Mouse (Mus musculus) limb, embryonic 14.5 days (tissue): ENCODE results near the gene Kcnq5. TPM values are rescaled to one million over a fixed set of nuclear protein-coding genes. Genes with fewer than 3 reads are reported as not detected.
"Not testable (repeated sequence)": the region's sequence is repeated elsewhere in the genome, so short reads cannot be mapped to it uniquely, and the experiment has no call there.

Experiments
- ATAC-seq: fragments of 200-750 bp; cut with Nextera tagmentation; 2 replicates; pipeline ENCODE4 v1.8.0; 2017; ENCODE audit warnings: low read depth, moderate number of reproducible peaks, moderate TSS enrichment; ENCODE audit not compliant: low FRiP score
- DNase-seq: peaks from one replicate; pipeline ENCODE4 v3.0.0-alpha.2; 2015; ENCODE audit warnings: low spot score
- H3K27ac ChIP-seq: fragments of 300-500 bp; sonication (generic); replicated peaks from 2 replicates; pipeline ENCODE4 v1.5.1; 2014; ENCODE audit warnings: low read depth, mild to moderate bottlenecking, low read length, moderate library complexity, mixed read lengths
- H3K27me3 ChIP-seq: fragments of 300-500 bp; sonication (generic); 2 replicates; pipeline ENCODE4 v1.6.1; 2014; ENCODE audit warnings: low read length, mixed read lengths; ENCODE audit not compliant: control insufficient read depth, insufficient read depth
- H3K36me3 ChIP-seq: fragments of 300-500 bp; sonication (generic); 2 replicates; pipeline ENCODE4 v1.6.1; 2014; ENCODE audit warnings: mild to moderate bottlenecking, low read length, moderate library complexity, mixed read lengths; ENCODE audit not compliant: control insufficient read depth, insufficient read depth
- H3K4me1 ChIP-seq: fragments of 300-500 bp; sonication (generic); 2 replicates; pipeline ENCODE4 v1.6.1; 2014; ENCODE audit warnings: antibody characterized with exemption, low read length, mixed read lengths; ENCODE audit not compliant: control insufficient read depth, insufficient read depth
- H3K4me2 ChIP-seq: fragments of 300-500 bp; sonication (generic); replicated peaks from 2 replicates; pipeline ENCODE4 v1.6.1; 2014; ENCODE audit warnings: low read depth, mild to moderate bottlenecking, low read length, moderate library complexity; ENCODE audit not compliant: severe bottlenecking
- H3K4me3 ChIP-seq: fragments of 300-500 bp; sonication (generic); replicated peaks from 2 replicates; pipeline ENCODE4 v1.5.1; 2014; ENCODE audit warnings: low read length
- H3K9ac ChIP-seq: fragments of 300-500 bp; sonication (generic); 2 replicates; pipeline ENCODE4 v1.6.1; 2014; ENCODE audit warnings: mild to moderate bottlenecking, low read depth, low read length, moderate library complexity; ENCODE audit not compliant: severe bottlenecking
- H3K9me3 ChIP-seq: fragments of 300-500 bp; sonication (generic); 2 replicates; pipeline ENCODE4 v1.6.1; 2016; ENCODE audit warnings: low read length; ENCODE audit not compliant: control insufficient read depth
- POLR2A ChIP-seq: fragments of 200-500 bp; IDR thresholded peaks from 2 replicates; pipeline ENCODE4 v1.8.0; 2012; ENCODE audit warnings: inconsistent platforms, mild to moderate bottlenecking, moderate library complexity, borderline replicate concordance; ENCODE audit not compliant: insufficient read depth, insufficient read length; ENCODE audit errors: extremely low read depth
- WGBS: fragments of 180-500 bp; shearing (Covaris S2); extraction: QIAGEN DNeasy Blood & Tissue Kit; methylation state at CpG from one replicate; pipeline ENCODE4 v1.1.7; 2014; 5-methylcytosine and 5-hydroxymethylcytosine counted together
- polyA plus RNA-seq, 2 experiments: library from polyadenylated mRNA; depleted of rRNA in 1 of 2; stranded (reverse) in 1 of 2; unstranded in 1 of 2; fragments of >200 nt; fragmentation: Nextera tagmentation in 1 of 2; extraction: Ambion mirVana in 1 of 2; gene quantifications; 2 replicates each; pipeline versions ENCODE4 v1.2.1 to v1.2.3; 2012 to 2014

Kcnq5 gene
- polyA plus RNA-seq, 2 experiments = 2.3 to 2.5 TPM

DNA sequence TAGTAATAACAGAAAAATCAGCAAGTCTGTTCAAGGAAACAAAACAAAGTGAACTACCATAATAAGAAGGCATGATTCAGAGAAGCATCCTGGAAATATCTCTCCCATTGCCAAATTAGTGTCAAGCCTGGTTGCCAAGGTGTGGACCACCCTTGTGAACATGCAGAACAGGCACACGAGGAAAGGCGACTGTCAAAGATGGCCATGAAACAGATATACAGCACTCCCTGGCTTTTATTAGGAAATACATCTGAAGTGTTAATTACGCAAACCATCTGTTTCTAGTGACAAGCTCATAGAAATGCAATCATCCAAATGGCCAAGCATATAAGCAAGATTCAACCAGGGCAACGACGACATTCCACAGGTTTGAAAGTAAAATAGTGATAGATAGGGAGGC lies 187.8 kb downstream of the Kcnq5 start:
- 39% methylated on average over 5 of the region's 5 CpGs for WGBS
- H3K4me2 ChIP-seq = no peak overlapping the region
- H3K9ac ChIP-seq = no peak overlapping the region
- H3K36me3 ChIP-seq = no peaks in the 10 kb centered on the region
- no peaks in the 10 kb centered on the region for H3K4me1 ChIP-seq
- ATAC-seq = no peak
- TF ChIP-seq POLR2A = no peak
- no peak overlapping the region for H3K4me3 ChIP-seq
- H3K27me3 ChIP-seq = no peaks in the 10 kb centered on the region
- no peaks in the 10 kb centered on the region for H3K9me3 ChIP-seq
- H3K27ac ChIP-seq = no peak overlapping the region
- no peak for DNase-seq

DNA sequence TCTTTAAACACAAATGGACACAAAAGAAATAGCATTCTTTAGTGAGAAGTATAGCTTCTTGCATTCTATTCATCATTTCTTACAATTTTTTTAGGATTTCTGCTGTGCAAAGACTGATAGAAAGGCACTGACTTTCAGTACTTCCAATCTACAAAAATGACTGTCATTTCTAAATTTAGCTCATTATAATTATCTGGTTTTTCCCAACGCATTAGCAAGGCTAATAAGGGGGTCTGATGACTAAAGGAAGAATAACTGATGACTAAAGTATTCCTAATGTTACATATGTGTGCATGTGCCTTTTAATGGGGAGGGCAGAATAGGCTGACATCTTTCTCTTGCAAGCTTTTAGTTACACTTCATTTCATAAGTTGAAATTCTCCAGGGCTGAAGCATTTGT lies 191.2 kb downstream of the Kcnq5 start:
- WGBS = 91% methylated on average over 1 of the region's 1 CpGs
- no peaks in the 10 kb centered on the region for H3K27me3 ChIP-seq
- no peak overlapping the region for H3K9ac ChIP-seq
- TF ChIP-seq POLR2A = no peak
- no peak overlapping the region for H3K4me3 ChIP-seq
- no peak for ATAC-seq
- H3K9me3 ChIP-seq = no peaks in the 10 kb centered on the region
- no peak overlapping the region for H3K27ac ChIP-seq
- no peaks in the 10 kb centered on the region for H3K4me1 ChIP-seq
- DNase-seq = no peak
- no peak overlapping the region for H3K4me2 ChIP-seq
- no peaks in the 10 kb centered on the region for H3K36me3 ChIP-seq

DNA sequence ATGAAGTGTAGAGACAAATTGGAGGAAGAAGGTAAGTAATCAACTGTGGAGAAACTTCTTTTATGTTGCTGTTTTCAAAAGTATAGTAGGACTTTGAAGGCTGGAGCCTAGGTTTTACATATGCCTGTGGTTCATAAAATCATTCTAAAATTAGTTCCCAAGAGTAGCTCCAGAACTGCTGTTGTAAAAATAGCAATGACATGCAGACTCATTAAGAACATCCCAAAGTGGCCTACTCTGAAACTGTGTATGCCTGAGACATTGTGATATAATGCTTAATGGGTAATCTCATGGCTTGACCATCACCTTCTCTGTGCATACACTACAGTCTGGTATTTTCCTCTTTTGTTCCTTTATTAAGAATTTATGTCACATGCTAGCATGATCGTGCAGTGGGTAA lies 212.4 kb downstream of the Kcnq5 start:
- ATAC-seq (no peak), DNase-seq (no peak)
- H3K36me3 ChIP-seq = no peaks in the 10 kb centered on the region
- H3K9ac ChIP-seq = no peak overlapping the region
- no peaks in the 10 kb centered on the region for H3K4me1 ChIP-seq
- H3K4me3 ChIP-seq = no peak overlapping the region
- H3K9me3 ChIP-seq = no peaks in the 10 kb centered on the region
- TF ChIP-seq POLR2A = no peak
- H3K4me2 ChIP-seq = no peak overlapping the region
- WGBS = 92% methylated on average over 1 of the region's 1 CpGs
- H3K27me3 ChIP-seq = no peaks in the 10 kb centered on the region
- no peak overlapping the region for H3K27ac ChIP-seq

DNA sequence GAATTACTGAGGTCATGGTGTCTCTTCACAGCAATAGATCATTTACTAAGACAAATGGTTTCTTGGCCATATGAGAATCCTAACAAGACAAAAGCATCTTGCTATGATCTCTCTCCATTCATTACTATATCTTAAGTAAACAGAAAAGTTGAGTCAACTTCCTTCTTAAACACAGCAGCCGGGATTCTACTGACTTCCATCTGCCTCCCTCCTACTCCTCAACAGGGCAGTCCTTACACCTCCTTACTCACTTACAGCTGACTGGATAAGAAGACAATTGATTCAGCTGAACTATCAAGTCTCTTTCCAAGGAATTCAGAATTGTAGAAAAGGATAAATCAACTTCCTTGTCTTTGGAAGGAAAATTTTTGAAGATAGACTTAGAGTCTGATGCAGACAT lies 232.6 kb downstream of the Kcnq5 start:
- no peak for ATAC-seq
- H3K4me1 ChIP-seq = no peaks in the 10 kb centered on the region

DNA sequence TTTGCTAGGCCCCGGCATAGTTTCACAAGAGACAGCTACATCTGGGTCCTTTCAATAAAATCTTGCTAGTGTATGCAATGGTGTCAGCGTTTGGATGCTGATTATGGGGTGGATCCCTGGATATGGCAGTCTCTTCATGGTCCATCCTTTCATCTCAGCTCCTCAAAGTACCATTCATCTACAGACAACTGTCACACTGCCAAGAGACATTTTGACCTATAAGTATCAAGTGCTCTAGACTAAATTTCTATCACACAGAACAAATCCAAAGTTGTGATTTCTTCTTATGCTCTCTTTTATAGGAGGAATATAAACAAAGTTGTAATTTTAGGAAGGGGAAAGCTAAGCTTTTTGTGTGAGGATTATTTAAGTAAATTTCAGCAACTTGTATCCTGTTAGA lies 238.5 kb downstream of the Kcnq5 start:
- H3K4me3 ChIP-seq, H3K9ac ChIP-seq, H3K27ac ChIP-seq, DNase-seq, H3K4me2 ChIP-seq, H3K9me3 ChIP-seq, H3K27me3 ChIP-seq, H3K4me1 ChIP-seq, ATAC-seq, H3K36me3 ChIP-seq: not testable (repeated sequence)
- 88% methylated on average over 2 of the region's 2 CpGs for WGBS

More for the DNA sequence above, 232.6 kb downstream of the Kcnq5 start:
- DNase-seq = no peak
- 84% methylated on average over 1 of the region's 1 CpGs for WGBS
- no peak overlapping the region for H3K9ac ChIP-seq
- H3K9me3 ChIP-seq = no peaks in the 10 kb centered on the region
- H3K4me2 ChIP-seq = no peak overlapping the region
- H3K36me3 ChIP-seq = no peaks in the 10 kb centered on the region
- no peak for TF ChIP-seq POLR2A
- H3K27me3 ChIP-seq = no peaks in the 10 kb centered on the region
- no peak overlapping the region for H3K4me3 ChIP-seq
- no peak overlapping the region for H3K27ac ChIP-seq

DNA sequence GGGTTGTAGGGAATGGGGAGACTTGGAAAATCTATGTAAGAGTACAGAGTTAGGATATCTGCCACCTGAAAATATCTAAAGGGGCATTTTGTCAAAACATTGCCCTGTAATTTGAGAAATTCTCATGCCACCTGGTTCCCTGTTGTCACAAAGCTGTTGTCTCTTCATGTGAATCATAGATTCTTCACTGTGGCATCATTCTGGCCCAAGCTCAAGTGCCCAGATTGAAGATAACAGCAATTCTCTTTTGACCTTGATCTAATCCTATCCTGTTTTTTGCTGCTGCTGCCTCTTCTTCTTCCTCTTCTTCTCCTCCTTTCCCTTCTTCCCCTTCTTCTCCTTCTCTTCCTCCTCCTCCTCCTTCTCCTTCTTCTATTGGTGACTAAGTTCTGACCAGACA lies 240.5 kb downstream of the Kcnq5 start:
- no peaks in the 10 kb centered on the region for H3K27me3 ChIP-seq
- H3K9me3 ChIP-seq = no peaks in the 10 kb centered on the region
- H3K27ac ChIP-seq = no peak overlapping the region
- no peak for TF ChIP-seq POLR2A
- no peak overlapping the region for H3K4me2 ChIP-seq
- H3K4me1 ChIP-seq = no peaks in the 10 kb centered on the region
- no peak overlapping the region for H3K9ac ChIP-seq
- no peaks in the 10 kb centered on the region for H3K36me3 ChIP-seq
- H3K4me3 ChIP-seq = no peak overlapping the region
- ATAC-seq (no peak), DNase-seq (no peak)
